Comparison of ENCODE assay signal across 9 mouse cellular contexts in genomic region chr1:33966328-33966727, GRCm38 (mm10). TPM values are rescaled to one million over a fixed set of nuclear protein-coding genes. Genes with fewer than 3 reads are reported as not detected.
DNase-seq lines count a peak whose midpoint lies in the region; ATAC-seq and TF ChIP-seq lines count a peak whose summit lies in the region.
"Had no signal": no experiment of that assay in that cellular context is flagged by ENCODE, and none has a peak within 500 bp of the region (broad histone marks: within the 10 kb centered on the region; RNA-seq: fewer than 3 reads in every experiment).

No protein-coding gene starts in this region.

- no peak for ATAC-seq in megakaryocyte, adult 5-6 weeks (ENCODE audit: poor library complexity, severe bottlenecking)

- no peak for DNase-seq in heart, adult 2 months
- DNase-seq in heart, postnatal 25 days (ENCODE audit: low spot score): no peak
- DNase-seq in right cerebral cortex, adult 18-20 months: peak; percentile 37
- DNase-seq in right cerebral cortex, postnatal 14 days: no peak
- DNase-seq in embryo, embryonic 10 days (ENCODE audit: low spot score): peak; percentile 85
- peak; percentile 65 for DNase-seq in induced T-regulatory cell, adult 2 months (ENCODE audit: low read depth)
- no peak for DNase-seq in ovary, adult 18-20 months (ENCODE audit: low spot score)

- 22% methylated on average over 6 of the region's 6 CpGs for WGBS in heart, adult 2 months

- no peak for TF ChIP-seq POLR2A in heart, adult 2 months (IDR thresholded peaks at IDR 0.05; ENCODE audit: insufficient read depth, low read depth, low read length)

- no peak overlapping the region for H3K4me3 ChIP-seq in heart, adult 2 months
- H3K4me3 ChIP-seq: limb, embryonic 12.5 days had no signal

- no peaks in the 10 kb centered on the region for H3K27me3 ChIP-seq in heart, adult 2 months (ENCODE audit: control insufficient read depth, insufficient read depth, low read length)
- H3K27me3 ChIP-seq: limb, embryonic 12.5 days had no signal

- no peak overlapping the region for H3K9ac ChIP-seq in heart, adult 2 months (ENCODE audit: low read depth, low read length)
- H3K9ac ChIP-seq: limb, embryonic 12.5 days had no signal

- H3K79me2 ChIP-seq in heart, adult 2 months (replicated peaks; ENCODE audit: control insufficient read depth, insufficient read depth, low read length): no peaks in the 10 kb centered on the region

- no peaks in the 10 kb centered on the region for H3K36me3 ChIP-seq in heart, adult 2 months (ENCODE audit: control insufficient read depth, insufficient read depth, low read length)
- H3K36me3 ChIP-seq: limb, embryonic 12.5 days had no signal

- H3K27ac ChIP-seq in heart, adult 2 months: no peak overlapping the region
- H3K27ac ChIP-seq: limb, embryonic 12.5 days had no signal

- no peak for TF ChIP-seq EP300 in heart, adult 2 months (IDR thresholded peaks at IDR 0.05; ENCODE audit: insufficient read depth, low read depth, low read length)

- peak; percentile 85 for TF ChIP-seq CTCF in heart, adult 2 months (IDR thresholded peaks at IDR 0.05)

- no peaks in the 10 kb centered on the region; the same call in 1 of the 2 replicates for H3K4me1 ChIP-seq in heart, adult 2 months (ENCODE audit: control insufficient read depth, insufficient read depth, low read length)

- intact Hi-C loops in heart, adult 2 months (cut with DNase I): loop anchor here (1.0 to 10.0 kb wide), 2 partner anchors 74 to 212 kb away; partner anchors contain the start of gene Bag2
- intact Hi-C loops in heart, postnatal 25 days (cut with DNase I): loop anchor here (5.0 kb wide), 1 partner anchor 304 kb away; no protein-coding TSS in a partner anchor

RNA-seq across cellular contexts. Expression of gene Dst, which starts 58.3 kb away (rescaled TPM):
- total RNA-seq in heart, adult 2 months (2021): 100 to 1,000 TPM; 334 to 404 TPM
- 66.7 and 85.7 TPM in 2 replicates for polyA plus RNA-seq in heart, adult 2 months (2012; rRNA removed)
- total RNA-seq in heart, postnatal 25 days (2021): 100 to 1,000 TPM; 338 to 369 TPM
- 0.21 and 0.71 TPM in 2 replicates for total RNA-seq in megakaryocyte, adult 5-6 weeks (2015)
- total RNA-seq in megakaryocyte, adult 5-6 weeks (2017): 0.37 and 0.73 TPM in 2 replicates

RNA-seq across cellular contexts. Expression of gene Bend6, which starts 58.7 kb away (rescaled TPM):
- total RNA-seq in heart, adult 2 months (2021): 1 to 10 TPM; 2.1 to 3.0 TPM
- 0.61 and 2.9 TPM in 2 replicates for polyA plus RNA-seq in heart, adult 2 months (2012; rRNA removed)
- 1 to 10 TPM; 2.3 to 2.4 TPM for total RNA-seq in heart, postnatal 25 days (2021)
- total RNA-seq in megakaryocyte, adult 5-6 weeks (2015): not detected in 2 replicates
- total RNA-seq in megakaryocyte, adult 5-6 weeks (2017): 0.77 TPM in 1 of 2 replicates, not detected in the other

Comparison
In these comparisons a context has a peak if more than half of its experiments do, and no peak if none do; other contexts are left out.
1. DNase-seq: peak in right cerebral cortex, adult 18-20 months (single experiment), embryo, embryonic 10 days (single experiment) and induced T-regulatory cell, adult 2 months (single experiment); none in heart, adult 2 months (0 of 2), heart, postnatal 25 days (single experiment), right cerebral cortex, postnatal 14 days (single experiment) and ovary, adult 18-20 months (single experiment).
2. RNA of gene Dst, which starts 58.3 kb away (total RNA-seq): 334 to 404 TPM in heart, adult 2 months and 338 to 369 TPM in heart, postnatal 25 days; 0.21 to 0.73 TPM in megakaryocyte, adult 5-6 weeks; every median in the first group is over 100 times any median in the second.